Mouse (Mus musculus): ENCODE data around the gene Eif4g2. TPM values are rescaled to one million over a fixed set of nuclear protein-coding genes. Genes with fewer than 3 reads are reported as not detected.

Gene Eif4g2
- total and polyA plus RNA-seq, 2 experiments from 2014 or later: 497 to 868 TPM

GRCm38 (mm10) chr7:111029046-111029553 is 53.7 kb downstream of the Eif4g2 start:
- H3K36me3 ChIP-seq (ENCODE audit: insufficient read depth, low read length): peaks cover 3% of the 10 kb centered on the region; the same call in 1 of the 2 replicates
- H3K4me1 ChIP-seq (ENCODE audit: insufficient read depth, low read length): peaks cover 5% of the 10 kb centered on the region; the same call in 1 of the 2 replicates
- no peaks in the 10 kb centered on the region for H3K27me3 ChIP-seq (ENCODE audit: insufficient read depth, low read length)
- peak overlapping the region; percentile 64 for H3K4me2 ChIP-seq (ENCODE audit: low read depth, low read length, poor library complexity, severe bottlenecking)
- no peak for TF ChIP-seq CTCF (IDR thresholded peaks at IDR 0.05)
- ATAC-seq (ENCODE audit: low FRiP score) (peak; percentile 61), DNase-seq (ENCODE audit: low spot score) (no peak)
- peak overlapping the region; percentile 94 for H3K27ac ChIP-seq (ENCODE audit: low read depth, low read length)
- peak overlapping the region; percentile 59 for H3K4me3 ChIP-seq (ENCODE audit: low read depth, low read length)
- peak overlapping the region; percentile 73 for H3K9ac ChIP-seq (replicated peaks; ENCODE audit: low read length, poor library complexity, severe bottlenecking)
- under 1% methylated on average over 29 of the region's 29 CpGs for WGBS
- H3K9me3 ChIP-seq (ENCODE audit: low read length): no peaks in the 10 kb centered on the region

GRCm38 (mm10) chr7:111028281-111029045 is 54.4 kb downstream of the Eif4g2 start, which contains the start of gene Ctr9:
TSS of gene Ctr9 (plus strand) at chr7:111028951.
- Histone ChIP-seq H3K4me3 (ENCODE audit: low read depth, low read length) (peak within 1 kb of the TSS; percentile 59), H3K4me1 (ENCODE audit: insufficient read depth, low read length) (peaks cover 5% of the 10 kb centered on the region; the same call in 1 of the 2 replicates), H3K9me3 (ENCODE audit: low read length) (no peaks in the 10 kb centered on the region), H3K4me2 (ENCODE audit: low read depth, low read length, poor library complexity, severe bottlenecking) (peak within 1 kb of the TSS; percentile 64), H3K36me3 (ENCODE audit: insufficient read depth, low read length) (peaks cover 3% of the 10 kb centered on the region; the same call in 1 of the 2 replicates), H3K27ac (ENCODE audit: low read depth, low read length) (peak within 1 kb of the TSS; percentile 94), H3K9ac (replicated peaks; ENCODE audit: low read length, poor library complexity, severe bottlenecking) (peak within 1 kb of the TSS; percentile 73), H3K27me3 (ENCODE audit: insufficient read depth, low read length) (no peaks in the 10 kb centered on the region)
- 5% methylated on average over 45 of the region's 45 CpGs for WGBS
- no peak for TF ChIP-seq CTCF (IDR thresholded peaks at IDR 0.05)
- peak; percentile 97 for ATAC-seq (ENCODE audit: low FRiP score)
- DNase-seq (ENCODE audit: low spot score): peak; percentile 94

GRCm38 (mm10) chr7:111024912-111025311 is 57.9 kb downstream of the Eif4g2 start:
- Histone ChIP-seq H3K27me3 (ENCODE audit: insufficient read depth, low read length) (no peaks in the 10 kb centered on the region), H3K4me3 (ENCODE audit: low read depth, low read length) (no peak overlapping the region), H3K27ac (ENCODE audit: low read depth, low read length) (no peak overlapping the region), H3K9me3 (ENCODE audit: low read length) (no peaks in the 10 kb centered on the region), H3K9ac (replicated peaks; ENCODE audit: low read length, poor library complexity, severe bottlenecking) (no peak overlapping the region), H3K36me3 (ENCODE audit: insufficient read depth, low read length) (no peaks in the 10 kb centered on the region), H3K4me2 (ENCODE audit: low read depth, low read length, poor library complexity, severe bottlenecking) (no peak overlapping the region), H3K4me1 (ENCODE audit: insufficient read depth, low read length) (peaks cover 4% of the 10 kb centered on the region; the same call in 1 of the 2 replicates)
- no peak for ATAC-seq (ENCODE audit: low FRiP score)
- DNase-seq (ENCODE audit: low spot score): no peak
- no peak for TF ChIP-seq CTCF (IDR thresholded peaks at IDR 0.05)
- 79% methylated on average over 4 of the region's 4 CpGs for WGBS

- TF ChIP-seq CTCF (IDR thresholded peaks at IDR 0.05): no peak
- no peaks in the 10 kb centered on the region for H3K27me3 ChIP-seq (ENCODE audit: insufficient read depth, low read length)
- no peak overlapping the region for H3K4me3 ChIP-seq (ENCODE audit: low read depth, low read length)
- H3K27ac ChIP-seq (ENCODE audit: low read depth, low read length): peak overlapping the region; percentile 12; the same call in 1 of the 2 replicates
- H3K36me3 ChIP-seq (ENCODE audit: insufficient read depth, low read length): no peaks in the 10 kb centered on the region
- ATAC-seq (ENCODE audit: low FRiP score) (no peak), DNase-seq (ENCODE audit: low spot score) (peak; percentile 6)
- no peaks in the 10 kb centered on the region for H3K9me3 ChIP-seq (ENCODE audit: low read length)
- no peak overlapping the region for H3K9ac ChIP-seq (replicated peaks; ENCODE audit: low read length, poor library complexity, severe bottlenecking)
- H3K4me2 ChIP-seq (ENCODE audit: low read depth, low read length, poor library complexity, severe bottlenecking): no peak overlapping the region
- 17% methylated on average over 8 of the region's 8 CpGs for WGBS
- no peaks in the 10 kb centered on the region for H3K4me1 ChIP-seq (ENCODE audit: insufficient read depth, low read length)
Observed at GRCm38 (mm10) chr7:111024068-111024594, 58.7 kb downstream of the Eif4g2 start.

GRCm38 (mm10) chr7:111020814-111021213 is 62.0 kb downstream of the Eif4g2 start:
- H3K27ac ChIP-seq (ENCODE audit: low read depth, low read length): no peak overlapping the region
- no peaks in the 10 kb centered on the region for H3K4me1 ChIP-seq (ENCODE audit: insufficient read depth, low read length)
- H3K9me3 ChIP-seq (ENCODE audit: low read length): no peaks in the 10 kb centered on the region
- DNase-seq (ENCODE audit: low spot score) (no peak), ATAC-seq (ENCODE audit: low FRiP score) (no peak)
- no peak overlapping the region for H3K4me2 ChIP-seq (ENCODE audit: low read depth, low read length, poor library complexity, severe bottlenecking)
- no peak overlapping the region for H3K9ac ChIP-seq (replicated peaks; ENCODE audit: low read length, poor library complexity, severe bottlenecking)
- no peaks in the 10 kb centered on the region for H3K27me3 ChIP-seq (ENCODE audit: insufficient read depth, low read length)
- TF ChIP-seq CTCF (IDR thresholded peaks at IDR 0.05): no peak
- H3K36me3 ChIP-seq (ENCODE audit: insufficient read depth, low read length): no peaks in the 10 kb centered on the region
- 85% methylated on average over 4 of the region's 4 CpGs for WGBS
- H3K4me3 ChIP-seq (ENCODE audit: low read depth, low read length): no peak overlapping the region

Other genes with a start within 250 kb of the Eif4g2 start
- gene Rnf141, start 238.6 kb downstream of the Eif4g2 start, total RNA-seq (2014; rRNA removed): 88.5 and 133 TPM in 2 replicates
- gene Rnf141, start 238.6 kb downstream of the Eif4g2 start, polyA plus RNA-seq (2015; fragmentation: Nextera tagmentation; extraction: Ambion mirVana): 28.5 and 29.6 TPM in 2 replicates
- 9.7 and 12.5 TPM in 2 replicates for gene Lyve1, start 219.8 kb downstream of the Eif4g2 start, total RNA-seq (2014; rRNA removed)
- gene Lyve1, start 219.8 kb downstream of the Eif4g2 start, polyA plus RNA-seq (2015; fragmentation: Nextera tagmentation; extraction: Ambion mirVana): 5.4 and 7.2 TPM in 2 replicates
- gene Mrvi1, start 100.6 kb downstream of the Eif4g2 start, total RNA-seq (2014; rRNA removed): 2.3 and 2.7 TPM in 2 replicates
- gene Mrvi1, start 100.6 kb downstream of the Eif4g2 start, polyA plus RNA-seq (2015; fragmentation: Nextera tagmentation; extraction: Ambion mirVana): 0.42 and 0.88 TPM in 2 replicates
- 38.7 and 50.3 TPM in 2 replicates for gene Ctr9, start 54.1 kb downstream of the Eif4g2 start, total RNA-seq (2014; rRNA removed)
- 59.5 and 63.3 TPM in 2 replicates for gene Ctr9, start 54.1 kb downstream of the Eif4g2 start, polyA plus RNA-seq (2015; fragmentation: Nextera tagmentation; extraction: Ambion mirVana)

All from midbrain, postnatal 0 days (tissue).